Mouse (Mus musculus) heart, postnatal 10 days (tissue): ENCODE data around the gene Rpgr. TPM values are rescaled to one million over a fixed set of nuclear protein-coding genes. Genes with fewer than 3 reads are reported as not detected.

ENCODE experiments used
- DNase-seq, 2 experiments: peaks; one replicate each; pipeline ENCODE4 v3.0.0; 2021
- intact Hi-C: fragments of 180-260 bp; cut with DNase I; formaldehyde crosslinking; loops from one replicate; pipeline ENCODE4 v1.15.1; 2025
- total RNA-seq, 2 experiments: library from RNA; stranded (reverse); gene quantifications; 2 replicates each; pipeline ENCODE4 v1.2.3; 2021

Gene Rpgr
- total RNA-seq, 2 experiments from 2014 or later = 5.7 to 5.9 TPM

GRCm38 (mm10) chrX:10080385-10080784, 136.3 kb downstream of the Rpgr start:
- DNase-seq = no peak
- intact Hi-C loops = no loop called here

GRCm38 (mm10) chrX:10079981-10080380, 136.7 kb downstream of the Rpgr start:
- DNase-seq = no peak
- intact Hi-C loops = no loop called here

- intact Hi-C loops = no loop called here
- DNase-seq = no peak
Observed at GRCm38 (mm10) chrX:10073966-10074365, 142.8 kb downstream of the Rpgr start.

GRCm38 (mm10) chrX:10071529-10071928, 145.2 kb downstream of the Rpgr start:
- DNase-seq = no peak
- intact Hi-C loops = no loop called here

- DNase-seq = peak; percentile 16 to 17
- intact Hi-C loops = no loop called here
Observed at GRCm38 (mm10) chrX:10070689-10071088, 146.0 kb downstream of the Rpgr start.

- no peak for DNase-seq
- intact Hi-C loops = loop anchor here (5.0 kb wide), 1 partner anchor 942 kb away; no protein-coding TSS in a partner anchor
Observed at GRCm38 (mm10) chrX:10069405-10069804, 147.3 kb downstream of the Rpgr start.

GRCm38 (mm10) chrX:10063781-10064180, 152.9 kb downstream of the Rpgr start:
- DNase-seq = peak in 1 of 2 experiments; percentile 8
- intact Hi-C loops = no loop called here

GRCm38 (mm10) chrX:10063361-10063760, 153.4 kb downstream of the Rpgr start:
- intact Hi-C loops = no loop called here

GRCm38 (mm10) chrX:10062201-10062600, 154.5 kb downstream of the Rpgr start:
- intact Hi-C loops = no loop called here
- peak; percentile 25 to 26 for DNase-seq

More at GRCm38 (mm10) chrX:10063361-10063760, 153.4 kb downstream of the Rpgr start:
- DNase-seq = no peak

- intact Hi-C loops = loop anchor here (10.0 kb wide), 1 partner anchor 160 kb away; no protein-coding TSS in a partner anchor
Observed at GRCm38 (mm10) chrX:10034666-10035065, 182.1 kb downstream of the Rpgr start.

More at GRCm38 (mm10) chrX:10034666-10035065, 182.1 kb downstream of the Rpgr start:
- peak in 1 of 2 experiments; percentile 1 for DNase-seq

Other genes starting within 250 kb of the Rpgr start
- 10 to 100 TPM in 1 of 2 experiments, 1 to 10 TPM in 1; 8.3 to 10.9 TPM for gene Srpx, start 99.2 kb downstream of the Rpgr start, total RNA-seq
- gene Otc, start 35.4 kb upstream of the Rpgr start, total RNA-seq = not detected